Mouse (Mus musculus) stomach, embryonic 14.5 days (tissue): ENCODE measurements at regions not wholly inside any gene's neighbourhood (a gene's known extent, or its start where the extent isn't known, plus 50 kb on each side); places are given as distances from the start of the nearest gene placed in this dataset.

Source experiments
- ATAC-seq: fragments of 200-750 bp; cut with Nextera tagmentation; 2 replicates; pipeline ENCODE4 v1.8.0; 2017; ENCODE audit warnings: low read depth, moderate TSS enrichment; ENCODE audit not compliant: insufficient number of reproducible peaks, insufficient read depth, low FRiP score
- H3K27ac ChIP-seq: fragments of 300-500 bp; sonication (generic); 2 replicates; pipeline ENCODE4 v1.5.1; 2014; ENCODE audit warnings: mild to moderate bottlenecking, low read length, moderate library complexity, mixed read lengths
- H3K27me3 ChIP-seq: fragments of 300-500 bp; sonication (generic); 2 replicates; pipeline ENCODE4 v1.6.1; 2014; ENCODE audit warnings: low read length, control low read depth, mixed read lengths; ENCODE audit not compliant: control insufficient read depth, insufficient read depth
- H3K36me3 ChIP-seq: fragments of 300-500 bp; sonication (generic); 2 replicates; pipeline ENCODE4 v1.6.1; 2014; ENCODE audit warnings: mild to moderate bottlenecking, control low read depth, low read length, moderate library complexity, mixed read lengths; ENCODE audit not compliant: control insufficient read depth, insufficient read depth
- H3K4me1 ChIP-seq: fragments of 300-500 bp; sonication (generic); 2 replicates; pipeline ENCODE4 v1.6.1; 2014; ENCODE audit warnings: low read length, control low read depth, mixed read lengths; ENCODE audit not compliant: control insufficient read depth, insufficient read depth
- H3K4me2 ChIP-seq: fragments of 300-500 bp; sonication (generic); replicated peaks from 2 replicates; pipeline ENCODE4 v1.6.1; 2014; ENCODE audit warnings: low read depth, low read length, control low read depth
- H3K4me3 ChIP-seq: fragments of 300-500 bp; sonication (generic); 2 replicates; pipeline ENCODE4 v1.5.1; 2014; ENCODE audit warnings: low read depth, low read length, control low read depth
- H3K9ac ChIP-seq: fragments of 300-500 bp; sonication (generic); replicated peaks from 2 replicates; pipeline ENCODE4 v1.6.1; 2014; ENCODE audit warnings: low read depth, mild to moderate bottlenecking, control low read depth, low read length, moderate library complexity, mixed read lengths
- H3K9me3 ChIP-seq: fragments of 300-500 bp; sonication (generic); 2 replicates; pipeline ENCODE4 v1.6.1; 2016; ENCODE audit warnings: low read depth, low read length, control low read depth; ENCODE audit not compliant: control insufficient read depth
- WGBS: fragments of 180-500 bp; shearing (Covaris S2); extraction: QIAGEN DNeasy Blood & Tissue Kit; methylation state at CpG from one replicate; pipeline ENCODE4 v1.1.7; 2014; 5-methylcytosine and 5-hydroxymethylcytosine counted together

DNA sequence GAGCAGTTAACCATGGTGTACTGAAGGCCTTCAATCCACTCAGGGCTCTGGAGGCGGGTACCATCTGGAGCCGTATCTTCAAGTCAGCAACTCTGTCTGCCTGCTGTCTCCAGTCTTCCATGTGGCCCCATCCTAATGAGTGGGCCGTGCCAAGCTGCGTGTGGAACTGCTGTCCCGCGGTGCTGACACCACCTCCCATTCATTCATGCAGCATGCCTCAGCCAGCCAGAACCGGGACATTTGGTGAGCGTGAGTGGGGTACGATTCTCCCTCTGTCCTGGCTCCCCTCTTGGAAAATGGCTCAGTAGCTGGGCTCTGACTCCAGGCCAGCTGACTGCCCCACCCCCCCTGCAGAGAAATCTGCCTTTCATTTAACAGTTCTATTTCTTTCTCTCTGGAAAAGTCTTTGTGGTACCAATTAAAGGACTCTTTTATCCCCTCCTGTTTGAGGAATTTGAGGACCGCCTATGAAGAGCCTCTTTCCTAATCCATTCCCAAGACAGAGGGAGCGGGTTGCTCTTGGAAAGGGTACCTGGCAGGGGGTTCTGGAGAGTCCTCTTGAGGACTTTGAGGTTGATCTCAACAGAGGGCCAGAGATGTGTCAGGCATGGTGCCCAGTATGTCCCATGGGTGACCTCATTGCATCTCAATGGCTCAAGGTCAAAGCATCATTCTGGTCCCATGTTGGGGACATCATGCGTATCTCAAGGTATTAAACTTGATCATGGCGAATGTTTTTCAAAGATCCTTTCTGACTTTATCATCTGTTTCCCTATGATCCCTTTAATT lies 55.5 kb upstream of the Brd7 start:
- ATAC-seq: no peak
- Histone ChIP-seq H3K4me2 (no peak overlapping the region), H3K4me1 (no peaks in the 10 kb centered on the region)

GRCm38 (mm10) chr8:88423264-88423663 lies 61.3 kb upstream of the Brd7 start:
- H3K9ac ChIP-seq: no peak overlapping the region
- H3K27ac ChIP-seq: no peak overlapping the region
- H3K4me1 ChIP-seq: no peaks in the 10 kb centered on the region
- no peak for ATAC-seq
- WGBS: 86% methylated on average over 2 of the region's 2 CpGs
- no peak overlapping the region for H3K4me2 ChIP-seq
- no peak overlapping the region for H3K4me3 ChIP-seq
- H3K36me3 ChIP-seq: no peaks in the 10 kb centered on the region
- H3K27me3 ChIP-seq: no peaks in the 10 kb centered on the region
- no peaks in the 10 kb centered on the region for H3K9me3 ChIP-seq

More for the DNA sequence above, 55.5 kb upstream of the Brd7 start:
- H3K9me3 ChIP-seq: no peaks in the 10 kb centered on the region
- no peak overlapping the region for H3K27ac ChIP-seq
- H3K9ac ChIP-seq: no peak overlapping the region
- WGBS: 72% methylated on average over 13 of the region's 13 CpGs
- H3K36me3 ChIP-seq: no peaks in the 10 kb centered on the region
- no peak overlapping the region for H3K4me3 ChIP-seq
- no peaks in the 10 kb centered on the region for H3K27me3 ChIP-seq

DNA sequence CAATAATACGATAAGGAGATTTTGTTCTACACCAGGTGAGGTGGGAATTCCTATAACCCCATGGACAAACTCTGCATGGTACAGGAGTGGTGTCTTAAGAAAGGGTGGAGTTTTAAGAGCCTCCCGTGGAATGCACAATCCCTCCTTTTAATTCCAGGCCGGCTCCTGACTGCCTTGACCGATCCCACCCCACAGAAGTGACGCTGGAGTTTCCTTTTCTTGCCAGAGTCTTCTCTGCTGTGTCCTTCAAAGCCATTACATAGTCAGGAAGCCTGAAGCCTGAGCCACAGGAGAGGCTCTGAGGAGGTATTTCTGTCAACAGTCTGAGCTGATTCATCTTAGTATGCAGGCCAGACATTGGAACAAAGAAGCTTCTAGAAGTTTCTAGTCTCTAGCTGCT lies 66.6 kb upstream of the Brd7 start:
- no peaks in the 10 kb centered on the region for H3K27me3 ChIP-seq
- no peak overlapping the region for H3K27ac ChIP-seq
- H3K36me3 ChIP-seq: no peaks in the 10 kb centered on the region
- no peaks in the 10 kb centered on the region for H3K4me1 ChIP-seq
- H3K9ac ChIP-seq: no peak overlapping the region
- no peak overlapping the region for H3K4me3 ChIP-seq
- ATAC-seq: no peak
- WGBS: 72% methylated on average over 5 of the region's 5 CpGs
- no peak overlapping the region for H3K4me2 ChIP-seq
- H3K9me3 ChIP-seq: no peaks in the 10 kb centered on the region

- Histone ChIP-seq H3K4me2 (no peak overlapping the region), H3K9me3 (no peaks in the 10 kb centered on the region), H3K27ac (no peak overlapping the region), H3K4me3 (no peak overlapping the region), H3K9ac (no peak overlapping the region), H3K4me1 (no peaks in the 10 kb centered on the region), H3K36me3 (no peaks in the 10 kb centered on the region), H3K27me3 (no peaks in the 10 kb centered on the region)
- no peak for ATAC-seq
- WGBS: 47% methylated on average over 6 of the region's 6 CpGs
Observed at GRCm38 (mm10) chr8:88431389-88431788, 69.4 kb upstream of the Brd7 start.

DNA sequence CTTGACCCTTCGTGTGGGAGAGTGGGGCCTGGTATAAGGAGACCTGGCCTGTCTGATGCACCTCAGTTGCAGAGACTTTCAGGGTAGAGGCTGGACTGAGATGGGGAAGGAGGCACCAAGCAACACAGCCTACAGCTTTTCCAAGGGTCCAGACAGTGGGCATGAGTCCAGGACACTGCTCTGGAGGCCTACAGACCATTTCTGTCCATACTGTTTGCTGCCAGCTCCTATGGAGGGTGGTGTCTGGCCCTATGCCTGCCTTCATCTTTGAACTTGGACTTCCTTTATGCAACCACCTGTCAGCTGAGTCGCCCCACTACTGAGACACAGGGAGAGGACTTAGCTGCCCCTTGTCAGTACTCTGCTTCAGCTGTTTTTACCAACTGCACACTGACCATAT lies 73.7 kb upstream of the Brd7 start:
- Histone ChIP-seq H3K4me1 (no peaks in the 10 kb centered on the region), H3K4me2 (no peak overlapping the region), H3K9ac (no peak overlapping the region), H3K9me3 (no peaks in the 10 kb centered on the region), H3K4me3 (no peak overlapping the region), H3K27ac (no peak overlapping the region), H3K27me3 (no peaks in the 10 kb centered on the region), H3K36me3 (no peaks in the 10 kb centered on the region)
- no peak for ATAC-seq
- WGBS: 85% methylated on average over 2 of the region's 2 CpGs

- Histone ChIP-seq H3K27me3 (no peaks in the 10 kb centered on the region), H3K9me3 (no peaks in the 10 kb centered on the region), H3K36me3 (no peaks in the 10 kb centered on the region), H3K4me3 (no peak overlapping the region), H3K4me1 (no peaks in the 10 kb centered on the region), H3K4me2 (no peak overlapping the region), H3K9ac (no peak overlapping the region), H3K27ac (no peak overlapping the region)
- 56% methylated on average over 15 of the region's 15 CpGs for WGBS
- no peak for ATAC-seq
Observed at GRCm38 (mm10) chr8:88440219-88440618, 78.2 kb upstream of the Brd7 start.

GRCm38 (mm10) chr8:88443397-88443796 lies 77.8 kb upstream of the Nkd1 start:
- no peak for ATAC-seq
- H3K36me3 ChIP-seq: no peaks in the 10 kb centered on the region
- no peak overlapping the region for H3K4me2 ChIP-seq
- H3K4me3 ChIP-seq: no peak overlapping the region
- H3K4me1 ChIP-seq: no peaks in the 10 kb centered on the region
- H3K9me3 ChIP-seq: no peaks in the 10 kb centered on the region
- H3K9ac ChIP-seq: no peak overlapping the region
- no peak overlapping the region for H3K27ac ChIP-seq
- H3K27me3 ChIP-seq: no peaks in the 10 kb centered on the region
- 17% methylated on average over 1 of the region's 1 CpGs for WGBS

GRCm38 (mm10) chr8:88447406-88447805 lies 73.7 kb upstream of the Nkd1 start:
- 58% methylated on average over 6 of the region's 6 CpGs for WGBS
- H3K4me3 ChIP-seq: no peak overlapping the region
- no peaks in the 10 kb centered on the region for H3K36me3 ChIP-seq

More at GRCm38 (mm10) chr8:88447406-88447805, 73.7 kb upstream of the Nkd1 start:
- Histone ChIP-seq H3K4me1 (peaks cover 5% of the 10 kb centered on the region; the same call in 1 of the 2 replicates), H3K27ac (no peak overlapping the region), H3K4me2 (no peak overlapping the region), H3K27me3 (peaks cover 15% of the 10 kb centered on the region), H3K9ac (no peak overlapping the region), H3K9me3 (no peaks in the 10 kb centered on the region)
- ATAC-seq: no peak
